Mouse (Mus musculus): ENCODE results near the gene Rapsn. TPM values are rescaled to one million over a fixed set of nuclear protein-coding genes. Genes with fewer than 3 reads are reported as not detected.
A peak's percentile ranks its signal among the peaks of the same experiment; 100 is the strongest.

Rapsn gene
- polyA plus RNA-seq, 1 experiment from 2014 or later: 3.5 TPM

- ATAC-seq (replicated peaks; ENCODE audit: insufficient number of reproducible peaks, low FRiP score, low TSS enrichment, low read depth) (no peak), DNase-seq (ENCODE audit: low spot score) (no peak)
- Histone ChIP-seq H3K9ac (replicated peaks; ENCODE audit: low read length) (no peak overlapping the region), H3K4me2 (ENCODE audit: low read depth, low read length) (no peak overlapping the region; the same call in 1 of the 2 replicates), H3K9me3 (replicated peaks; ENCODE audit: control insufficient read depth, low read length) (no peaks in the 10 kb centered on the region), H3K4me3 (ENCODE audit: low read depth, low read length) (no peak overlapping the region), H3K4me1 (ENCODE audit: control insufficient read depth, insufficient read depth, low read length) (no peaks in the 10 kb centered on the region), H3K36me3 (replicated peaks; ENCODE audit: control insufficient read depth, insufficient read depth, low read depth, low read length) (peaks cover 2% of the 10 kb centered on the region), H3K27me3 (ENCODE audit: control insufficient read depth, insufficient read depth, low read length) (no peaks in the 10 kb centered on the region), H3K27ac (replicated peaks; ENCODE audit: low read depth, low read length) (no peak overlapping the region)
- WGBS: 54% methylated on average over 13 of the region's 13 CpGs
These were observed 32.9 kb downstream of the Rapsn start for GRCm38 (mm10) chr2:91068162-91068871.

DNA sequence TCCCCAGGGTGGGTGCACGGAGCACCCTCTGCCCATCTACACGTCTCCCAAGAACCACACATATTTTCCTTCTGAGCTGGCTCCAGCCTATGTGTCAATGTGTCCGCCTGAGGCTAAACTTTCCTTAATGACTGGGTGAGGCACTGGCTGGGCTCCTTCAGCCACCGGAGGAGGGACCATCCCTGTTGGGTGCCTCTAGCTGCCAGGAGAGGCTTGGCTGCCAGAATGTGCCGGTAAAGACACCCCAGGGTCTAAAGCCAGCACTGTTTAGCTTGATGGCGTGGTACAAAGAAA is 33.4 kb downstream of the Rapsn start:
- H3K27ac ChIP-seq (replicated peaks; ENCODE audit: low read depth, low read length): no peak overlapping the region
- no peaks in the 10 kb centered on the region; the same call in 1 of the 2 replicates for H3K36me3 ChIP-seq (replicated peaks; ENCODE audit: control insufficient read depth, insufficient read depth, low read depth, low read length)
- no peaks in the 10 kb centered on the region for H3K4me1 ChIP-seq (ENCODE audit: control insufficient read depth, insufficient read depth, low read length)
- H3K9ac ChIP-seq (replicated peaks; ENCODE audit: low read length): peak overlapping the region; percentile 25; the same call in 1 of the 2 replicates
- 49% methylated on average over 6 of the region's 6 CpGs for WGBS
- no peaks in the 10 kb centered on the region for H3K9me3 ChIP-seq (replicated peaks; ENCODE audit: control insufficient read depth, low read length)
- peak overlapping the region; percentile 82 for H3K4me2 ChIP-seq (ENCODE audit: low read depth, low read length)
- DNase-seq (ENCODE audit: low spot score): no peak
- H3K4me3 ChIP-seq (ENCODE audit: low read depth, low read length): no peak overlapping the region
- H3K27me3 ChIP-seq (ENCODE audit: control insufficient read depth, insufficient read depth, low read length): no peaks in the 10 kb centered on the region
- no peak for ATAC-seq (replicated peaks; ENCODE audit: insufficient number of reproducible peaks, low FRiP score, low TSS enrichment, low read depth)

- no peaks in the 10 kb centered on the region for H3K27me3 ChIP-seq (ENCODE audit: control insufficient read depth, insufficient read depth, low read length)
- peak overlapping the region; percentile 81; the same call in 1 of the 2 replicates for H3K27ac ChIP-seq (replicated peaks; ENCODE audit: low read depth, low read length)
- no peaks in the 10 kb centered on the region for H3K4me1 ChIP-seq (ENCODE audit: control insufficient read depth, insufficient read depth, low read length)
- H3K9me3 ChIP-seq (replicated peaks; ENCODE audit: control insufficient read depth, low read length): no peaks in the 10 kb centered on the region
- H3K36me3 ChIP-seq (replicated peaks; ENCODE audit: control insufficient read depth, insufficient read depth, low read depth, low read length): no peaks in the 10 kb centered on the region; the same call in 1 of the 2 replicates
- peak overlapping the region; percentile 67 for H3K9ac ChIP-seq (replicated peaks; ENCODE audit: low read length)
- H3K4me3 ChIP-seq (ENCODE audit: low read depth, low read length): peak overlapping the region; percentile 60
- ATAC-seq (replicated peaks; ENCODE audit: insufficient number of reproducible peaks, low FRiP score, low TSS enrichment, low read depth): no peak
- 8% methylated on average over 14 of the region's 14 CpGs for WGBS
- DNase-seq (ENCODE audit: low spot score): peak; percentile 6
- peak overlapping the region; percentile 82 for H3K4me2 ChIP-seq (ENCODE audit: low read depth, low read length)
These were observed 34.0 kb downstream of the Rapsn start for GRCm38 (mm10) chr2:91069306-91070000.

- WGBS: under 1% methylated on average over 69 of the region's 69 CpGs
- H3K4me3 ChIP-seq (ENCODE audit: low read depth, low read length): peak within 1 kb of the TSS; percentile 60
- no peaks in the 10 kb centered on the region for H3K4me1 ChIP-seq (ENCODE audit: control insufficient read depth, insufficient read depth, low read length)
- H3K4me2 ChIP-seq (ENCODE audit: low read depth, low read length): peak within 1 kb of the TSS; percentile 82
- no peaks in the 10 kb centered on the region for H3K27me3 ChIP-seq (ENCODE audit: control insufficient read depth, insufficient read depth, low read length)
- no peaks in the 10 kb centered on the region for H3K9me3 ChIP-seq (replicated peaks; ENCODE audit: control insufficient read depth, low read length)
- peak within 1 kb of the TSS; percentile 67 for H3K9ac ChIP-seq (replicated peaks; ENCODE audit: low read length)
- H3K36me3 ChIP-seq (replicated peaks; ENCODE audit: control insufficient read depth, insufficient read depth, low read depth, low read length): no peaks in the 10 kb centered on the region; the same call in 1 of the 2 replicates
- ATAC-seq (replicated peaks; ENCODE audit: insufficient number of reproducible peaks, low FRiP score, low TSS enrichment, low read depth): peak; percentile 97
- peak within 1 kb of the TSS; percentile 81 for H3K27ac ChIP-seq (replicated peaks; ENCODE audit: low read depth, low read length)
- peak; percentile 93 for DNase-seq (ENCODE audit: low spot score)
These were observed 34.8 kb downstream of the Rapsn start, which contains the start of gene Slc39a13 for GRCm38 (mm10) chr2:91070076-91070800. Slc39a13 (minus strand) TSS chr2:91070417.

DNA sequence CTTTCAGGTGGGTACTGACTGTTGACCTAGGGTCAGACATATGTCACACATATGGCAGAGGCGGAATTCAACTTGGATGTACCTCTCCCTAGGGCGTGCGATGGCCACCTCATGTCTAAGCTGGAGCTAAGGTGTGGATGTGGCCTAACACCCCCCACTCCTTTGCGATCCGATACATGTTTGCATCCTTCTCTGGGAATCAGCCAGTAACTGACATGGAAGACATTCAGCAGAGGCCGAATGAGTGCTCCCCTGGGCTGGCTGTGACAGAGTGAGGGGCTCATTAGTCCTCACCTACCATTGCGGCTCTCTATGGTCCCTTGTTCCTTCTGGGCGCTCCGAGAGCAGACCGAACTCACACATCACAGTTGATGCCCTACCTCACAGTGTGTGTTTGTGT is 35.6 kb downstream of the Rapsn start:
- ATAC-seq (replicated peaks; ENCODE audit: insufficient number of reproducible peaks, low FRiP score, low TSS enrichment, low read depth) (no peak), DNase-seq (ENCODE audit: low spot score) (peak; percentile 8)
- 79% methylated on average over 10 of the region's 10 CpGs for WGBS
- Histone ChIP-seq H3K27me3 (ENCODE audit: control insufficient read depth, insufficient read depth, low read length) (no peaks in the 10 kb centered on the region), H3K4me1 (ENCODE audit: control insufficient read depth, insufficient read depth, low read length) (no peaks in the 10 kb centered on the region), H3K36me3 (replicated peaks; ENCODE audit: control insufficient read depth, insufficient read depth, low read depth, low read length) (no peaks in the 10 kb centered on the region), H3K27ac (replicated peaks; ENCODE audit: low read depth, low read length) (no peak overlapping the region), H3K9me3 (replicated peaks; ENCODE audit: control insufficient read depth, low read length) (no peaks in the 10 kb centered on the region), H3K9ac (replicated peaks; ENCODE audit: low read length) (peak overlapping the region; percentile 67), H3K4me3 (ENCODE audit: low read depth, low read length) (peak overlapping the region; percentile 60), H3K4me2 (ENCODE audit: low read depth, low read length) (peak overlapping the region; percentile 82)

- Histone ChIP-seq H3K36me3 (replicated peaks; ENCODE audit: control insufficient read depth, insufficient read depth, low read depth, low read length) (no peaks in the 10 kb centered on the region), H3K4me1 (ENCODE audit: control insufficient read depth, insufficient read depth, low read length) (no peaks in the 10 kb centered on the region), H3K27me3 (ENCODE audit: control insufficient read depth, insufficient read depth, low read length) (no peaks in the 10 kb centered on the region), H3K4me3 (ENCODE audit: low read depth, low read length) (no peak overlapping the region), H3K27ac (replicated peaks; ENCODE audit: low read depth, low read length) (no peak overlapping the region), H3K9ac (replicated peaks; ENCODE audit: low read length) (no peak overlapping the region), H3K4me2 (ENCODE audit: low read depth, low read length) (no peak overlapping the region), H3K9me3 (replicated peaks; ENCODE audit: control insufficient read depth, low read length) (no peaks in the 10 kb centered on the region)
- no peak for ATAC-seq (replicated peaks; ENCODE audit: insufficient number of reproducible peaks, low FRiP score, low TSS enrichment, low read depth)
- WGBS: 25% methylated on average over 1 of the region's 1 CpGs
- DNase-seq (ENCODE audit: low spot score): no peak
These were observed 36.7 kb downstream of the Rapsn start for GRCm38 (mm10) chr2:91072092-91072491.

GRCm38 (mm10) chr2:91077957-91078313 is 42.5 kb downstream of the Rapsn start:
- H3K36me3 ChIP-seq (replicated peaks; ENCODE audit: control insufficient read depth, insufficient read depth, low read depth, low read length): no peaks in the 10 kb centered on the region
- no peaks in the 10 kb centered on the region for H3K27me3 ChIP-seq (ENCODE audit: control insufficient read depth, insufficient read depth, low read length)
- WGBS: 15% methylated on average over 12 of the region's 12 CpGs
- no peak for ATAC-seq (replicated peaks; ENCODE audit: insufficient number of reproducible peaks, low FRiP score, low TSS enrichment, low read depth)
- no peak overlapping the region for H3K27ac ChIP-seq (replicated peaks; ENCODE audit: low read depth, low read length)
- peak overlapping the region; percentile 38 for H3K4me3 ChIP-seq (ENCODE audit: low read depth, low read length)
- DNase-seq (ENCODE audit: low spot score): no peak
- H3K4me1 ChIP-seq (ENCODE audit: control insufficient read depth, insufficient read depth, low read length): no peaks in the 10 kb centered on the region
- H3K9ac ChIP-seq (replicated peaks; ENCODE audit: low read length): peak overlapping the region; percentile 41
- no peaks in the 10 kb centered on the region for H3K9me3 ChIP-seq (replicated peaks; ENCODE audit: control insufficient read depth, low read length)
- peak overlapping the region; percentile 64 for H3K4me2 ChIP-seq (ENCODE audit: low read depth, low read length)

Data from embryonic facial prominence, embryonic 11.5 days (tissue).